Mouse (Mus musculus): ENCODE data around the gene Rere.
A peak's percentile ranks its signal among the peaks of the same experiment; 100 is the strongest.
"Not testable (repeated sequence)": the region's sequence is repeated elsewhere in the genome, so short reads cannot be mapped to it uniquely, and the experiment has no call there.

Gene Rere

GRCm38 (mm10) chr4:150286980-150287379, 5.5 kb downstream of the Rere start:
- DNase-seq, result no peak

GRCm38 (mm10) chr4:150287463-150287862, 6.0 kb downstream of the Rere start:
- DNase-seq, result not testable (repeated sequence)

GRCm38 (mm10) chr4:150291900-150292299, 10.5 kb downstream of the Rere start:
- DNase-seq, result no peak

GRCm38 (mm10) chr4:150294870-150295269, 13.4 kb downstream of the Rere start:
- no peak for DNase-seq

GRCm38 (mm10) chr4:150295966-150296365, 14.5 kb downstream of the Rere start:
- DNase-seq, result no peak

- DNase-seq, result peak; percentile 65 to 72
These were observed 21.3 kb downstream of the Rere start for GRCm38 (mm10) chr4:150302726-150303125.

GRCm38 (mm10) chr4:150306701-150307100, 25.3 kb downstream of the Rere start:
- no peak for DNase-seq

- DNase-seq, result no peak
These were observed 25.8 kb downstream of the Rere start for GRCm38 (mm10) chr4:150307226-150307625.

- DNase-seq, result no peak
These were observed 30.0 kb downstream of the Rere start for GRCm38 (mm10) chr4:150311431-150311830.

- DNase-seq, result no peak
These were observed 31.2 kb downstream of the Rere start for GRCm38 (mm10) chr4:150312646-150313045.

GRCm38 (mm10) chr4:150315301-150315700, 33.9 kb downstream of the Rere start:
- no peak for DNase-seq

- DNase-seq, result no peak
These were observed 35.1 kb downstream of the Rere start for GRCm38 (mm10) chr4:150316546-150316945.

GRCm38 (mm10) chr4:150325046-150325801, 43.8 kb downstream of the Rere start:
- DNase-seq, result no peak

- DNase-seq, result no peak
These were observed 44.6 kb downstream of the Rere start for GRCm38 (mm10) chr4:150326005-150326404.

- DNase-seq, result no peak
These were observed 46.0 kb downstream of the Rere start for GRCm38 (mm10) chr4:150327476-150327875.

GRCm38 (mm10) chr4:150333927-150334682, 52.7 kb downstream of the Rere start:
- no peak for DNase-seq

- DNase-seq, result no peak
These were observed 55.8 kb downstream of the Rere start for GRCm38 (mm10) chr4:150337260-150337659.

- no peak for DNase-seq
These were observed 57.6 kb downstream of the Rere start for GRCm38 (mm10) chr4:150338906-150339650.

- no peak for DNase-seq
These were observed 59.5 kb downstream of the Rere start for GRCm38 (mm10) chr4:150340796-150341525.

GRCm38 (mm10) chr4:150344526-150344925, 63.1 kb downstream of the Rere start:
- DNase-seq, result no peak

- DNase-seq, result peak; percentile 53 to 65
These were observed 65.4 kb downstream of the Rere start for GRCm38 (mm10) chr4:150346651-150347386.

GRCm38 (mm10) chr4:150347387-150347672, 65.9 kb downstream of the Rere start:
- DNase-seq, result peak; percentile 47 to 62
